Mouse (Mus musculus) urinary bladder, postnatal 4 days (tissue): ENCODE results near the gene Xlr4c.
"Not testable (repeated sequence)": the region's sequence is repeated elsewhere in the genome, so short reads cannot be mapped to it uniquely, and the experiment has no call there.

Experiments used
- DNase-seq, 2 experiments: peaks; one replicate each; pipeline ENCODE4 v3.0.0; 2021 to 2022; ENCODE audit warnings: low spot score in 2 of 2

The Xlr4c gene

GRCm38 (mm10) chrX:73242821-73243325, at the start of gene Xlr4c:
TSS of gene Xlr4c (minus strand) at chrX:73243130.
- DNase-seq: not testable (repeated sequence)

- DNase-seq: not testable (repeated sequence)
Observed at GRCm38 (mm10) chrX:73265270-73265669, 22.3 kb upstream of the Xlr4c start, which contains the start of gene Xlr3c. TSS of gene Xlr3c (minus strand) at chrX:73265390.

- DNase-seq: not testable (repeated sequence)
Observed at GRCm38 (mm10) chrX:73262428-73262827, 19.5 kb upstream of the Xlr4c start.

GRCm38 (mm10) chrX:73229288-73229687, 13.6 kb downstream of the Xlr4c start:
- DNase-seq: no peak

GRCm38 (mm10) chrX:73228606-73229214, 14.2 kb downstream of the Xlr4c start:
- DNase-seq: peak; percentile 33 to 62

- peak; percentile 74 for DNase-seq
Observed at GRCm38 (mm10) chrX:73227914-73228605, 14.9 kb downstream of the Xlr4c start, which contains the start of gene F8a. TSS of gene F8a (plus strand) at chrX:73228291.

GRCm38 (mm10) chrX:73225365-73225764, 17.6 kb downstream of the Xlr4c start:
- DNase-seq: no peak

GRCm38 (mm10) chrX:73213819-73214564, 28.9 kb downstream of the Xlr4c start, which contains the start of gene Xlr4b:
TSS of gene Xlr4b (plus strand) at chrX:73214333.
- DNase-seq: not testable (repeated sequence)

- DNase-seq: peak in 1 of 2 experiments; percentile 16
Observed at GRCm38 (mm10) chrX:73191934-73192333, 51.0 kb downstream of the Xlr4c start, which contains the start of gene Xlr3b. TSS of gene Xlr3b (plus strand) at chrX:73192207.
